Mouse (Mus musculus): ENCODE data around the gene Serpine3. TPM values are rescaled to one million over a fixed set of nuclear protein-coding genes. Genes with fewer than 3 reads are reported as not detected.

The Serpine3 gene
- polyA plus RNA-seq, 1 experiment from 2014 or later, result not detected

Other genes with a start within 250 kb of the Serpine3 start
- not detected in 2 replicates for gene Gucy1b2, start 207.4 kb upstream of the Serpine3 start, polyA plus RNA-seq (2016; fragmentation: Nextera tagmentation; extraction: Ambion mirVana)
- 2.9 and 3.8 TPM in 2 replicates for gene Fam124a, start 107.9 kb upstream of the Serpine3 start, polyA plus RNA-seq (2016; fragmentation: Nextera tagmentation; extraction: Ambion mirVana)
- not detected in 2 replicates for gene Gm4131, start 96.7 kb upstream of the Serpine3 start, polyA plus RNA-seq (2016; fragmentation: Nextera tagmentation; extraction: Ambion mirVana)
- gene Ints6, start 97.5 kb downstream of the Serpine3 start, polyA plus RNA-seq (2016; fragmentation: Nextera tagmentation; extraction: Ambion mirVana), result 21.8 and 26.9 TPM in 2 replicates
- 3.4 and 3.6 TPM in 2 replicates for gene Wdfy2, start 174.0 kb downstream of the Serpine3 start, polyA plus RNA-seq (2016; fragmentation: Nextera tagmentation; extraction: Ambion mirVana)